Mouse (Mus musculus): ENCODE measurements around the gene Il24. TPM values are rescaled to one million over a fixed set of nuclear protein-coding genes. Genes with fewer than 3 reads are reported as not detected.

The Il24 gene
- total RNA-seq, 4 experiments from 2014 or later: not detected

GRCm38 (mm10) chr1:130854819-130855218, 32.4 kb downstream of the Il24 start:
- DNase-seq (ENCODE audit: low spot score): no peak

DNA sequence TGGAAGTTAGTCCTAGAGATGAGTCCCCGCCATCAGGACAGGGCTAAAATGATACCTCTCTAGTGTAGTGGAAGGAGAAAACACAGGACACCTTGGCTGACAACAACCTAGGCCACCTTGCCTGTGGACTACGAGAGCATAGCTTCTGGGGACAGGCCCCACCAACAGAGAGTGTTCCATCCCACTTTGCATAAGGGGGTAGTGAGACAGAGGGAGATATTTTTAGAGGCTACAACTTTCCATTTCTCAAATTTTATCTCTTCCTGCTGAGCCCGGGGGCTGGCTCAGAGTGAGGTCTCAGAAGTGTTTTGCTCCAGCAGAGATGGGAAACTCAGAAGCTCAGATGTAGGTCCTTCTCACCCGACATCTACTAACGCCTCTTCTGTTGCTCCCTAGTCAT, 36.8 kb downstream of the Il24 start:
- DNase-seq (ENCODE audit: low spot score): no peak

- DNase-seq (ENCODE audit: low spot score): no peak
Measured at GRCm38 (mm10) chr1:130849530-130850214, 37.6 kb downstream of the Il24 start.

- no peak for DNase-seq (ENCODE audit: low spot score)
Measured at GRCm38 (mm10) chr1:130844516-130844915, 42.7 kb downstream of the Il24 start.

DNA sequence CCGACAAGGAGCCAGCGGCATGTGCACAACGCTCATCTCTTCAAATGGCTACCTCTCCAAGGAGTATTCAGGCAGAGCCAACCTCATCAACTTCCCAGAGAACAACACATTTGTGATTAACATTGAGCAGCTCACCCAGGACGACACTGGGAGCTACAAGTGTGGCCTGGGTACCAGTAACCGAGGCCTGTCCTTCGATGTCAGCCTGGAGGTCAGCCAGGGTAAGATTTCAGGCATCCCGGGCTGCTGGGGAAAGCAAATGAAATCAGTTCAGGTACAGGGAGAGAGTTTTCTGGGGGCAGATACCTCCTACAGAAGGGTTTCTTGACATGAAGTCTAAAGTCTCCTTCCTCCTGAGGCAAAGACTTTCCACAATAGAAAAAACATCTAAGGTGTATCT, 45.6 kb downstream of the Il24 start:
- DNase-seq (ENCODE audit: low spot score): no peak

DNA sequence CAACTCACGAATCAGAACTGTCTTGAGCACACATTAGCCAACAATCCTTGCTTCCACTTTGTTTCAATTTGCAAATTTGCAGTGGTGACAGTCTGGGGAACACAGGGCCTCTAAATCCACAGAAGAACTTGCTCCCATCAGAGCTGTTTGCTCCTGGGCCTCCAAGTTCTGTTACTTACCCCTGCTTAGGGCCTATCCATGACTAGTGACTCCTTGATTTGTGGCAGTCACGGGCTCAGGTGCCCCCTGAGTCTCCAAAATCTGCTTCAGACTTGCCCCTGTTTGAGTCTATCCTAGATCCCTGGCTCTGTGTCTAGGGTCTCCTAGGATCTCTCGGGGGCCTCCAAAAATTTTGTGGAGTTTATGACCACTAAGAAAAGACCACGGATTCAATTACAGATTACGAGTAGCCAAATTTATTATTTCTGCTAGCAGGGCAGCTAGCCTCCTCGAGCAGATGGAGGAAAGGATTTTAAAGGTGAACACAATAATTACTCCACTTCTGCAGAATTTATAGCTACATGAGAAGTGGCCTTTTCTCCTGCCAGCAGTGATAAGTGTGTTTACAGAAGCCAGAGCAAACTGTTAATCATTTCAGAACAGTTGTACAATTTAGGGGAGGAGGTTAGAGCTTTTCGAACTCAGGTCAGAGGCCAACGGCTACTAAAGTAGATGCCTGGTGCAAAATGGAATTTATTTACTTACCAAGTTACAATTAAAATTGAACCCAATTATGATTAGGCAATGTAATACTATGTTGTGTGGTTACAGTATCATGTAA, 46.5 kb downstream of the Il24 start:
- no peak for DNase-seq (ENCODE audit: low spot score)

- DNase-seq (ENCODE audit: low spot score): no peak
Measured at GRCm38 (mm10) chr1:130838288-130838687, 49.0 kb downstream of the Il24 start.

- DNase-seq (ENCODE audit: low spot score): no peak
Measured at GRCm38 (mm10) chr1:130835161-130835936, 51.9 kb downstream of the Il24 start.

DNA sequence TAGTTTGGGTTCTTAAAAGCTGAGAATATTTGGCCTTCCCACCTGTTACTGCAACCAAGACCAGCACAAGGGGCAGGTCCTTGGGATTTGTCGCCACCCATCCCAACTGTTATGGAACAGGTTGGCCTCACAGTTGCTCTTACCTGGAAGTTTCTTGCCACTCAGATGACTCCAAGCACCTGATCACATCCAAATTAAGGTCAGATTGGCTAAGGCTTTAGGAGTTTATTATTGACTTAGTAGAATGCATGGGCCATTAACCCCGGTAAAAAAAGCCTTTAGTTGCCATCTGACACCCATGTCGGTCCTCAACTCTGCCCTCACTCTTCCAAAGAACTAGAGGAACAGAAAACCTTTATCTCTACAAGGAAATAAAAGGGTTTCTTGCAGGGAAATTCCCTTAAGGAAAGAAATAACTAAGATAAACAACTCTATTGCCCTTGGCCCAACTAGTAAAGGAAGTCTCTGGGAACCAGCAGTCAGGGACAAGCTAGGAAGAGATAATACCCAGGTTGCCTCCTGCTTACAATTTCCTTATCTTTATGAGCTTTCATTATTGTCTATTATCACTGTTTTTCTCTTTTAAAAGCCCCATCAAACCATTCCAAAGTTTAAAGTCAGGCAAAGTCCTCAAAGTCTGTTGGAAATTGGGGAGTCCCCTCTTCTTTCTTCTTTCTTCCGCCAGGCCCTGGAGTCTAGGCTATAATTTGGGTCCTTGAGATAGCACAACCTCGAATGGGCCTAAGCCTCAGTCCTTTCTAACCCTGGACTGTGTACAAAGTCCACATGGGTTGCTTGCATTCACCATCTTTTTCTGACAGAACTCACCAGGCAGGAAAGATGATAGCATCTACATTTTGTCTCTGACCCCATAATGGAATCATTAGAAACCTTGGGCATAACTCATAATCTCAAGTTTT, 54.8 kb downstream of the Il24 start:
- no peak for DNase-seq (ENCODE audit: low spot score)

Other genes starting within 250 kb of the Il24 start
- not detected for gene C4bp, start 225.8 kb downstream of the Il24 start, total RNA-seq (2022)
- gene Gm29427, start 171.7 kb downstream of the Il24 start, total RNA-seq (2022): not detected
- gene Yod1, start 170.1 kb downstream of the Il24 start, total RNA-seq (2022): 1 to 10 TPM; 3.1 to 4.5 (median 4.0) TPM
- gene Pfkfb2, start 158.2 kb downstream of the Il24 start, total RNA-seq (2022): 100 to 1,000 TPM in 1 of 4 experiments, 10 to 100 TPM in 3; 79.2 to 109 (median 83.8) TPM
- gene AA986860, start 155.5 kb downstream of the Il24 start, total RNA-seq (2022): under 1 TPM; 0.30 to 0.69 (median 0.36) TPM
- gene Fcamr, start 86.6 kb downstream of the Il24 start, total RNA-seq (2022): under 1 TPM; 0.14 to 0.38 (median 0.22) TPM
- under 1 TPM in 1 of 4 experiments, not detected in 3; 0.23 TPM for gene Pigr, start 60.8 kb downstream of the Il24 start, total RNA-seq (2022)
- gene Fcmr, start 21.8 kb downstream of the Il24 start, total RNA-seq (2022): 1 to 10 TPM in 1 of 4 experiments, under 1 TPM in 3; 0.47 to 1.1 (median 0.62) TPM
- not detected for gene Il20, start 24.0 kb upstream of the Il24 start, total RNA-seq (2022)
- not detected for gene Il19, start 52.7 kb upstream of the Il24 start, total RNA-seq (2022)
- not detected for gene Il10, start 132.4 kb upstream of the Il24 start, total RNA-seq (2022)
- gene Mapkapk2, start 210.4 kb upstream of the Il24 start, total RNA-seq (2022): 100 to 1,000 TPM; 303 to 326 (median 315) TPM

Data from heart, adult 8-10 months (tissue).